Mouse (Mus musculus) hindbrain, embryonic 14.5 days (tissue): Measurements from ENCODE around the gene Shkbp1. TPM values are rescaled to one million over a fixed set of nuclear protein-coding genes. Genes with fewer than 3 reads are reported as not detected.

ENCODE experiments used
- ATAC-seq: fragments of 200-750 bp; cut with Nextera tagmentation; 2 replicates; pipeline ENCODE4 v1.8.0; 2017; ENCODE audit warnings: moderate number of reproducible peaks, mild to moderate bottlenecking, moderate TSS enrichment, moderate library complexity; ENCODE audit not compliant: low FRiP score
- DNase-seq: peaks from one replicate; pipeline ENCODE4 v3.0.0-alpha.2; 2015; ENCODE audit warnings: low spot score
- H3K27ac ChIP-seq: fragments of 300-500 bp; sonication (generic); 2 replicates; pipeline ENCODE4 v1.5.1; 2014; ENCODE audit warnings: mild to moderate bottlenecking, moderate library complexity
- H3K27me3 ChIP-seq: fragments of 300-500 bp; sonication (generic); 2 replicates; pipeline ENCODE4 v1.6.1; 2014; ENCODE audit warnings: mild to moderate bottlenecking, low read length, mixed read lengths; ENCODE audit not compliant: control insufficient read depth, insufficient read depth
- H3K36me3 ChIP-seq: fragments of 300-500 bp; sonication (generic); replicated peaks from 2 replicates; pipeline ENCODE4 v1.6.1; 2014; ENCODE audit not compliant: control insufficient read depth, insufficient read depth
- H3K4me1 ChIP-seq: fragments of 300-500 bp; sonication (generic); replicated peaks from 2 replicates; pipeline ENCODE4 v1.6.1; 2014; ENCODE audit warnings: antibody characterized with exemption, low read length, mixed read lengths; ENCODE audit not compliant: control insufficient read depth, insufficient read depth
- H3K4me2 ChIP-seq: fragments of 300-500 bp; sonication (generic); replicated peaks from 2 replicates; pipeline ENCODE4 v1.6.1; 2014; ENCODE audit warnings: mild to moderate bottlenecking, moderate library complexity
- H3K4me3 ChIP-seq: fragments of 300-500 bp; sonication (generic); replicated peaks from 2 replicates; pipeline ENCODE4 v1.5.1; 2014; ENCODE audit warnings: mild to moderate bottlenecking, low read length
- H3K9ac ChIP-seq: fragments of 300-500 bp; sonication (generic); 2 replicates; pipeline ENCODE4 v1.6.1; 2014
- H3K9me3 ChIP-seq: fragments of 300-500 bp; sonication (generic); 2 replicates; pipeline ENCODE4 v1.6.1; 2016; ENCODE audit warnings: low read length; ENCODE audit not compliant: control insufficient read depth
- WGBS: fragments of 180-500 bp; shearing (Covaris S2); extraction: QIAGEN DNeasy Blood & Tissue Kit; methylation state at CpG from one replicate; pipeline ENCODE4 v1.1.7; 2014; 5-methylcytosine and 5-hydroxymethylcytosine counted together
- polyA plus RNA-seq: library from polyadenylated mRNA; unstranded; fragments of >200 nt; fragmentation: Nextera tagmentation; extraction: Ambion mirVana; gene quantifications from 2 replicates; pipeline ENCODE4 v1.2.1, GENCODE M21; 2014

Gene Shkbp1
- polyA plus RNA-seq, 1 experiment from 2014 or later = 34.6 TPM

- H3K36me3 ChIP-seq = peaks cover 30% of the 10 kb centered on the region
- ATAC-seq = no peak
- peaks cover 4% of the 10 kb centered on the region; the same call in 1 of the 2 replicates for H3K9me3 ChIP-seq
- no peak overlapping the region for H3K9ac ChIP-seq
- DNase-seq = no peak
- H3K4me3 ChIP-seq = no peak overlapping the region
- 10% methylated on average over 44 of the region's 44 CpGs for WGBS
- H3K27me3 ChIP-seq = peaks cover 98% of the 10 kb centered on the region
- no peak overlapping the region for H3K4me2 ChIP-seq
- no peak overlapping the region for H3K27ac ChIP-seq
- no peaks in the 10 kb centered on the region for H3K4me1 ChIP-seq
Measured at GRCm38 (mm10) chr7:27371715-27372462, 16.1 kb upstream of the Shkbp1 start.

GRCm38 (mm10) chr7:27369111-27369510, 13.3 kb upstream of the Shkbp1 start:
- DNase-seq (no peak), ATAC-seq (no peak)
- H3K9ac ChIP-seq = no peak overlapping the region
- no peak overlapping the region for H3K4me3 ChIP-seq
- peaks cover 4% of the 10 kb centered on the region; the same call in 1 of the 2 replicates for H3K9me3 ChIP-seq
- no peaks in the 10 kb centered on the region for H3K4me1 ChIP-seq
- no peak overlapping the region for H3K4me2 ChIP-seq
- 82% methylated on average over 19 of the region's 19 CpGs for WGBS
- peaks cover 34% of the 10 kb centered on the region for H3K36me3 ChIP-seq
- H3K27me3 ChIP-seq = peaks cover 100% of the 10 kb centered on the region
- no peak overlapping the region for H3K27ac ChIP-seq

- ATAC-seq (no peak), DNase-seq (no peak)
- H3K27me3 ChIP-seq = peaks cover 100% of the 10 kb centered on the region
- H3K36me3 ChIP-seq = peaks cover 41% of the 10 kb centered on the region
- no peak overlapping the region for H3K27ac ChIP-seq
- H3K9me3 ChIP-seq = peaks cover 4% of the 10 kb centered on the region; the same call in 1 of the 2 replicates
- no peak overlapping the region for H3K4me2 ChIP-seq
- 19% methylated on average over 11 of the region's 11 CpGs for WGBS
- H3K9ac ChIP-seq = no peak overlapping the region
- H3K4me1 ChIP-seq = no peaks in the 10 kb centered on the region
- H3K4me3 ChIP-seq = no peak overlapping the region
Measured at GRCm38 (mm10) chr7:27367976-27368375, 12.2 kb upstream of the Shkbp1 start.

GRCm38 (mm10) chr7:27366082-27366844, 10.4 kb upstream of the Shkbp1 start:
- no peak overlapping the region for H3K9ac ChIP-seq
- no peaks in the 10 kb centered on the region; the same call in 1 of the 2 replicates for H3K4me1 ChIP-seq
- H3K9me3 ChIP-seq = peaks cover 4% of the 10 kb centered on the region; the same call in 1 of the 2 replicates
- no peak overlapping the region for H3K27ac ChIP-seq
- no peak overlapping the region for H3K4me2 ChIP-seq
- DNase-seq = no peak
- ATAC-seq = no peak
- H3K36me3 ChIP-seq = peaks cover 33% of the 10 kb centered on the region
- peaks cover 90% of the 10 kb centered on the region for H3K27me3 ChIP-seq
- 46% methylated on average over 21 of the region's 21 CpGs for WGBS
- no peak overlapping the region for H3K4me3 ChIP-seq

GRCm38 (mm10) chr7:27364379-27364778, 8.6 kb upstream of the Shkbp1 start:
- no peak overlapping the region; the same call in 1 of the 2 replicates for H3K9ac ChIP-seq
- peaks cover 72% of the 10 kb centered on the region for H3K27me3 ChIP-seq
- no peak overlapping the region for H3K4me2 ChIP-seq
- peaks cover 3% of the 10 kb centered on the region for H3K4me1 ChIP-seq
- peak overlapping the region; percentile 7; the same call in 1 of the 2 replicates for H3K4me3 ChIP-seq
- no peak overlapping the region for H3K27ac ChIP-seq
- WGBS = 5% methylated on average over 29 of the region's 29 CpGs
- no peaks in the 10 kb centered on the region for H3K9me3 ChIP-seq
- no peak for ATAC-seq
- peaks cover 28% of the 10 kb centered on the region for H3K36me3 ChIP-seq
- DNase-seq = no peak

GRCm38 (mm10) chr7:27361283-27361946, 5.6 kb upstream of the Shkbp1 start:
- Histone ChIP-seq H3K9ac (peak overlapping the region; percentile 55), H3K36me3 (peaks cover 11% of the 10 kb centered on the region; the same call in 1 of the 2 replicates), H3K4me1 (peaks cover 3% of the 10 kb centered on the region), H3K4me2 (peak overlapping the region; percentile 68), H3K4me3 (peak overlapping the region; percentile 44), H3K27ac (no peak overlapping the region), H3K27me3 (peaks cover 69% of the 10 kb centered on the region), H3K9me3 (no peaks in the 10 kb centered on the region)
- WGBS = under 1% methylated on average over 51 of the region's 52 CpGs
- DNase-seq = peak; percentile 99
- ATAC-seq = peak; percentile 94

- ATAC-seq = no peak
- H3K27ac ChIP-seq = no peak overlapping the region
- H3K4me3 ChIP-seq = 0 out of 2 replicates have a peak overlapping the region, but pooled peaks have one; percentile 44
- peak overlapping the region; percentile 68 for H3K4me2 ChIP-seq
- H3K9ac ChIP-seq = no peak overlapping the region
- peaks cover 63% of the 10 kb centered on the region for H3K27me3 ChIP-seq
- no peaks in the 10 kb centered on the region for H3K9me3 ChIP-seq
- 57% methylated on average over 6 of the region's 6 CpGs for WGBS
- H3K4me1 ChIP-seq = peaks cover 3% of the 10 kb centered on the region
- DNase-seq = no peak
- H3K36me3 ChIP-seq = peaks cover 11% of the 10 kb centered on the region; the same call in 1 of the 2 replicates
Measured at GRCm38 (mm10) chr7:27360749-27361148, 4.9 kb upstream of the Shkbp1 start.

GRCm38 (mm10) chr7:27359706-27360358, 4.0 kb upstream of the Shkbp1 start:
- H3K27ac ChIP-seq = no peak overlapping the region
- DNase-seq (no peak), ATAC-seq (no peak)
- peaks cover 11% of the 10 kb centered on the region; the same call in 1 of the 2 replicates for H3K36me3 ChIP-seq
- H3K27me3 ChIP-seq = peaks cover 53% of the 10 kb centered on the region
- no peak overlapping the region for H3K4me3 ChIP-seq
- 88% methylated on average over 9 of the region's 9 CpGs for WGBS
- no peaks in the 10 kb centered on the region for H3K9me3 ChIP-seq
- H3K4me1 ChIP-seq = peaks cover 6% of the 10 kb centered on the region
- no peak overlapping the region for H3K4me2 ChIP-seq
- no peak overlapping the region for H3K9ac ChIP-seq
